Mouse (Mus musculus) CH12.LX (cell line): Measurements from ENCODE around the gene Cntn2. TPM values are rescaled to one million over a fixed set of nuclear protein-coding genes. Genes with fewer than 3 reads are reported as not detected.

ENCODE experiments used
- DNase-seq: peaks from one replicate; pipeline ENCODE4 v3.0.0-alpha.2; 2013; ENCODE audit errors: extremely low read depth
- H3K27ac ChIP-seq: 2 replicates; pipeline ENCODE4 v1.5.1; 2012; ENCODE audit warnings: low read depth, mild to moderate bottlenecking, control low read depth, moderate library complexity; ENCODE audit not compliant: insufficient read depth
- H3K27me3 ChIP-seq: replicated peaks from 2 replicates; pipeline ENCODE3; 2012; ENCODE audit warnings: inconsistent platforms
- H3K36me3 ChIP-seq, 2 experiments: replicated peaks in 1 of 2; 2 replicates each; pipeline versions ENCODE3 to v1.6.1; 2012; ENCODE audit warnings: inconsistent platforms in 1 of 2, low read length in 1 of 2, mild to moderate bottlenecking in 1 of 2, mixed read lengths in 1 of 2, moderate library complexity in 1 of 2; ENCODE audit not compliant: control insufficient read depth in 1 of 2, insufficient read depth in 1 of 2
- H3K4me1 ChIP-seq, 2 experiments: 2 replicates each; pipeline ENCODE4 v1.6.1; 2012; ENCODE audit warnings: inconsistent platforms in 1 of 2, moderate library complexity in 1 of 2; ENCODE audit not compliant: insufficient read depth in 2 of 2, control insufficient read depth in 1 of 2
- H3K4me2 ChIP-seq: 2 replicates; pipeline ENCODE4 v1.6.1; 2012; ENCODE audit warnings: low read depth, mild to moderate bottlenecking, control low read depth; ENCODE audit not compliant: poor library complexity, insufficient read depth, severe bottlenecking
- H3K4me3 ChIP-seq, 3 experiments: fragments of 150-350 bp in 1 of 3; sonication (generic) in 1 of 3; replicated peaks in 1 of 3; 2 replicates each; pipeline versions ENCODE3 to v1.5.1; 2011 to 2012; ENCODE audit warnings: low read depth in 2 of 3, low read length in 2 of 3, mild to moderate bottlenecking in 2 of 3, moderate library complexity in 2 of 3, control low read depth in 1 of 3, improper control_type of control experiment in 1 of 3, inconsistent platforms in 1 of 3, mixed read lengths in 1 of 3; ENCODE audit not compliant: poor library complexity in 1 of 3
- H3K79me2 ChIP-seq: replicated peaks from 2 replicates; pipeline ENCODE4 v1.6.1; 2012; ENCODE audit warnings: mild to moderate bottlenecking, moderate library complexity; ENCODE audit not compliant: control insufficient read depth, poor library complexity, insufficient read depth, severe bottlenecking; ENCODE audit errors: extremely low read depth
- H3K9ac ChIP-seq: 2 replicates; pipeline ENCODE4 v1.6.1; 2012; ENCODE audit warnings: low read depth, mild to moderate bottlenecking, control low read depth, moderate library complexity; ENCODE audit not compliant: insufficient read depth
- H3K9me3 ChIP-seq: replicated peaks from 2 replicates; pipeline ENCODE3; 2012; ENCODE audit warnings: low read length, inconsistent platforms, mixed read lengths
- E2F4 ChIP-seq: IDR thresholded peaks from 2 replicates; pipeline ENCODE4 v1.6.1; 2011; ENCODE audit warnings: low read depth, low read length, improper control_type of control experiment; ENCODE audit not compliant: insufficient replicate concordance
- ELF1 ChIP-seq: IDR thresholded peaks from 2 replicates; pipeline ENCODE4 v1.6.1; 2014; ENCODE audit warnings: low read depth, mild to moderate bottlenecking, inconsistent platforms, low read length, improper control_type of control experiment
- EP300 ChIP-seq: IDR thresholded peaks from 2 replicates; pipeline ENCODE4 v1.6.1; 2011; ENCODE audit warnings: low read length, improper control_type of control experiment
- HCFC1 ChIP-seq: IDR thresholded peaks from 2 replicates; pipeline ENCODE4 v1.6.1; 2012; ENCODE audit warnings: low read depth, mild to moderate bottlenecking, inconsistent platforms, low read length, improper control_type of control experiment
- IRF4 ChIP-seq: IDR thresholded peaks from 2 replicates; pipeline ENCODE4 v1.6.1; 2014; ENCODE audit warnings: low read depth, mild to moderate bottlenecking, inconsistent platforms, low read length, improper control_type of control experiment
- MAFK ChIP-seq: IDR thresholded peaks from 2 replicates; pipeline ENCODE4 v1.6.1; 2011; ENCODE audit warnings: low read length, improper control_type of control experiment; ENCODE audit not compliant: insufficient replicate concordance
- MXI1 ChIP-seq: IDR thresholded peaks from 2 replicates; pipeline ENCODE4 v1.6.1; 2011; ENCODE audit warnings: mild to moderate bottlenecking, low read depth, low read length, improper control_type of control experiment
- NRF1 ChIP-seq: IDR thresholded peaks from 2 replicates; pipeline ENCODE4 v1.6.1; 2014; ENCODE audit warnings: low read depth, mild to moderate bottlenecking, inconsistent platforms, low read length, improper control_type of control experiment, moderate library complexity
- POLR2A ChIP-seq: IDR thresholded peaks from 2 replicates; pipeline ENCODE4 v1.6.1; 2011; ENCODE audit warnings: low read depth, mild to moderate bottlenecking, improper control_type of control experiment, low read length
- RCOR1 ChIP-seq: conservative IDR thresholded peaks from 2 replicates; pipeline ENCODE4 v1.6.1; 2012; ENCODE audit warnings: low read depth, mild to moderate bottlenecking, inconsistent platforms, low read length, improper control_type of control experiment
- SIN3A ChIP-seq: IDR thresholded peaks from 2 replicates; pipeline ENCODE4 v1.6.1; 2012; ENCODE audit warnings: low read length, improper control_type of control experiment, inconsistent platforms
- SMC3 ChIP-seq: IDR thresholded peaks from 2 replicates; pipeline ENCODE4 v1.6.1; 2011; ENCODE audit warnings: low read depth, low read length, improper control_type of control experiment
- TCF12 ChIP-seq: IDR thresholded peaks from 2 replicates; pipeline ENCODE4 v1.6.1; 2014; ENCODE audit warnings: low read depth, mild to moderate bottlenecking, inconsistent platforms, low read length, improper control_type of control experiment
- UBTF ChIP-seq: IDR thresholded peaks from 2 replicates; pipeline ENCODE4 v1.6.1; 2012; ENCODE audit warnings: low read depth, mild to moderate bottlenecking, inconsistent platforms, low read length, improper control_type of control experiment, moderate library complexity
- USF2 ChIP-seq: conservative IDR thresholded peaks from 2 replicates; pipeline ENCODE4 v1.6.1; 2011; ENCODE audit warnings: low read depth, low read length, improper control_type of control experiment
- ZC3H11A ChIP-seq: IDR thresholded peaks from 2 replicates; pipeline ENCODE4 v1.6.1; 2012; ENCODE audit warnings: low read depth, mild to moderate bottlenecking, inconsistent platforms, low read length, improper control_type of control experiment
- ZKSCAN1 ChIP-seq: IDR thresholded peaks from 2 replicates; pipeline ENCODE4 v1.6.1; 2012; ENCODE audit warnings: low read depth, inconsistent platforms, low read length, improper control_type of control experiment, borderline replicate concordance
- ZNF384 ChIP-seq: IDR thresholded peaks from 2 replicates; pipeline ENCODE4 v1.6.1; 2012; ENCODE audit warnings: low read depth, low read length, improper control_type of control experiment, inconsistent platforms
- dilution Hi-C: fragments of 300-500 bp; cut with MboI; formaldehyde crosslinking; loops from 2 replicates; pipeline ENCODE4 v1.14.3; 2020; ENCODE audit warnings: low sequenced_read_pairs; ENCODE audit not compliant: extremely low pct_unique_long_range_greater_than_20kb, extremely low pct_ligation_motif_present
- in situ Hi-C: fragments of 300-500 bp; cut with MboI; formaldehyde crosslinking; loops from 3 replicates; pipeline ENCODE4 v1.14.3; 2019; ENCODE audit warnings: low sequenced_read_pairs, low pct_ligation_motif_present, low pct_unique_long_range_greater_than_20kb, mixed read lengths
- polyA plus RNA-seq: library from polyadenylated mRNA; unstranded; fragments of >175 nt; gene quantifications from 2 replicates; pipeline ENCODE4 v1.2.1, GENCODE M21; 2012; ENCODE audit warnings: low read depth; ENCODE audit not compliant: insufficient read length
- total RNA-seq, 2 experiments: library from RNA; depleted of rRNA; stranded (reverse); fragments of 300-350 nt in 1 of 2; fragments of >200 nt in 1 of 2; gene quantifications; 2 replicates each; pipeline ENCODE4 v1.2.3; 2012 to 2014

Cntn2 gene
- total and polyA plus RNA-seq, 3 experiments, result 0.04 to 0.05 (median 0.04) TPM

- in situ Hi-C loops, result no loop called here
- dilution Hi-C loops, result no loop called here
- H3K27me3 ChIP-seq, result peaks cover 76% of the 10 kb centered on the region
These were observed 1.0 kb downstream of the Cntn2 start for GRCm38 (mm10) chr1:132541824-132542599.

GRCm38 (mm10) chr1:132541171-132541823, 1.8 kb downstream of the Cntn2 start:
- no peaks in the 10 kb centered on the region for H3K79me2 ChIP-seq
- H3K9ac ChIP-seq, result no peak overlapping the region
- TF ChIP-seq TCF12 (no peak), SIN3A (0 out of 2 replicates have a peak, but pooled peaks have one; percentile 41), IRF4 (peak; percentile 52; the same call in 1 of the 2 replicates), ELF1 (0 out of 2 replicates have a peak, but pooled peaks have one; percentile 19)
- in situ Hi-C loops, result no loop called here
- no peaks in the 10 kb centered on the region for H3K9me3 ChIP-seq
- no peak overlapping the region for H3K4me3 ChIP-seq
- H3K27ac ChIP-seq, result no peak overlapping the region
- H3K4me2 ChIP-seq, result 0 out of 2 replicates have a peak overlapping the region, but pooled peaks have one; percentile 9
- DNase-seq, result peak; percentile 49
- dilution Hi-C loops, result no loop called here
- H3K27me3 ChIP-seq, result peaks cover 79% of the 10 kb centered on the region
- H3K36me3 ChIP-seq, result no peaks in the 10 kb centered on the region
- H3K4me1 ChIP-seq, result peaks cover 10 to 25% of the 10 kb centered on the region in 2 experiments

More at GRCm38 (mm10) chr1:132541824-132542599, 1.0 kb downstream of the Cntn2 start:
- Histone ChIP-seq H3K36me3 (no peaks in the 10 kb centered on the region), H3K79me2 (no peaks in the 10 kb centered on the region), H3K9ac (no peak overlapping the region), H3K4me3 (no peak overlapping the region), H3K4me2 (no peak overlapping the region), H3K4me1 (peaks cover 10 to 24% of the 10 kb centered on the region in 2 experiments), H3K9me3 (no peaks in the 10 kb centered on the region), H3K27ac (no peak overlapping the region)
- no peak for DNase-seq
- no peak for TF ChIP-seq MXI1

GRCm38 (mm10) chr1:132540701-132541100, 2.4 kb downstream of the Cntn2 start:
- no peaks in the 10 kb centered on the region for H3K79me2 ChIP-seq
- peaks cover 77% of the 10 kb centered on the region for H3K27me3 ChIP-seq
- H3K36me3 ChIP-seq, result no peaks in the 10 kb centered on the region
- H3K4me2 ChIP-seq, result no peak overlapping the region
- no peak overlapping the region for H3K27ac ChIP-seq
- TF ChIP-seq UBTF, result no peak
- no peak for TF ChIP-seq USF2
- TF ChIP-seq HCFC1, result no peak
- TF ChIP-seq E2F4, result no peak
- TF ChIP-seq POLR2A, result no peak
- TF ChIP-seq NRF1, result no peak
- TF ChIP-seq ZKSCAN1, result no peak
- TF ChIP-seq SMC3, result no peak
- TF ChIP-seq EP300, result no peak
- TF ChIP-seq RCOR1, result no peak
- TF ChIP-seq ZNF384, result no peak
- no peak for TF ChIP-seq MAFK
- no peak for TF ChIP-seq ZC3H11A
- no peak for TF ChIP-seq MXI1
- TF ChIP-seq SIN3A, result no peak
- no peak for TF ChIP-seq TCF12
- TF ChIP-seq, all 38 proteins: peak for 0
- Histone ChIP-seq H3K9me3 (no peaks in the 10 kb centered on the region), H3K9ac (no peak overlapping the region), H3K4me1 (peaks cover 10 to 28% of the 10 kb centered on the region in 2 experiments), H3K4me3 (no peak overlapping the region)
- dilution Hi-C loops (no loop called here), in situ Hi-C loops (no loop called here)
- DNase-seq, result no peak
